Mouse (Mus musculus) limb, embryonic 13.5 days (tissue): ENCODE results near the gene Ccno. TPM values are rescaled to one million over a fixed set of nuclear protein-coding genes. Genes with fewer than 3 reads are reported as not detected.

Source experiments
- ATAC-seq: fragments of 200-750 bp; cut with Nextera tagmentation; 2 replicates; pipeline ENCODE4 v1.8.0; 2017; ENCODE audit warnings: low read depth, moderate number of reproducible peaks, moderate TSS enrichment; ENCODE audit not compliant: low FRiP score
- H3K27ac ChIP-seq: fragments of 300-500 bp; sonication (generic); 2 replicates; pipeline ENCODE4 v1.5.1; 2015; ENCODE audit warnings: inconsistent platforms, mild to moderate bottlenecking, moderate library complexity
- H3K27me3 ChIP-seq: fragments of 300-500 bp; sonication (generic); 2 replicates; pipeline ENCODE4 v1.6.1; 2015; ENCODE audit warnings: mild to moderate bottlenecking, inconsistent platforms
- H3K36me3 ChIP-seq: fragments of 300-500 bp; sonication (generic); 2 replicates; pipeline ENCODE4 v1.6.1; 2015; ENCODE audit warnings: inconsistent platforms, mild to moderate bottlenecking, moderate library complexity
- H3K4me1 ChIP-seq: fragments of 300-500 bp; sonication (generic); 2 replicates; pipeline ENCODE4 v1.6.1; 2015; ENCODE audit warnings: inconsistent platforms
- H3K4me2 ChIP-seq: fragments of 300-500 bp; sonication (generic); replicated peaks from 2 replicates; pipeline ENCODE4 v1.6.1; 2015; ENCODE audit warnings: inconsistent platforms, mild to moderate bottlenecking, moderate library complexity
- H3K4me3 ChIP-seq: fragments of 300-500 bp; sonication (generic); 2 replicates; pipeline ENCODE4 v1.5.1; 2015; ENCODE audit warnings: moderate library complexity, mild to moderate bottlenecking, inconsistent platforms
- H3K9ac ChIP-seq: fragments of 300-500 bp; sonication (generic); 2 replicates; pipeline ENCODE4 v1.6.1; 2015; ENCODE audit warnings: mild to moderate bottlenecking, inconsistent platforms
- H3K9me3 ChIP-seq: fragments of 300-500 bp; sonication (generic); 2 replicates; pipeline ENCODE4 v1.6.1; 2016; ENCODE audit warnings: inconsistent platforms
- WGBS: fragments of 180-500 bp; shearing (Covaris S2); methylation state at CpG from one replicate; pipeline ENCODE4 v1.1.7; 2015; 5-methylcytosine and 5-hydroxymethylcytosine counted together
- polyA plus RNA-seq: library from polyadenylated mRNA; unstranded; fragments of >200 nt; fragmentation: Nextera tagmentation; extraction: Ambion mirVana; gene quantifications from 2 replicates; pipeline ENCODE4 v1.2.1, GENCODE M21; 2015

The Ccno gene
- polyA plus RNA-seq, 1 experiment from 2014 or later = 0.23 TPM

GRCm38 (mm10) chr13:112987991-112988390 is 389 bp downstream of the Ccno start:
- WGBS = under 1% methylated on average over 38 of the region's 39 CpGs

GRCm38 (mm10) chr13:112988866-112989265 is 1.3 kb downstream of the Ccno start:
- H3K9me3 ChIP-seq = no peaks in the 10 kb centered on the region
- ATAC-seq = no peak
- peak overlapping the region; percentile 94 for H3K4me2 ChIP-seq
- peak overlapping the region; percentile 56 for H3K4me3 ChIP-seq
- H3K36me3 ChIP-seq = no peaks in the 10 kb centered on the region
- H3K4me1 ChIP-seq = peaks cover 53% of the 10 kb centered on the region
- H3K27me3 ChIP-seq = peaks cover 85% of the 10 kb centered on the region
- WGBS = under 1% methylated on average over 19 of the region's 19 CpGs
- H3K9ac ChIP-seq = no peak overlapping the region
- no peak overlapping the region for H3K27ac ChIP-seq

More at GRCm38 (mm10) chr13:112987991-112988390, 389 bp downstream of the Ccno start:
- peak overlapping the region; percentile 94 for H3K4me2 ChIP-seq
- H3K9me3 ChIP-seq = no peaks in the 10 kb centered on the region
- no peak overlapping the region for H3K27ac ChIP-seq
- no peaks in the 10 kb centered on the region for H3K36me3 ChIP-seq
- peak; percentile 37 for ATAC-seq
- H3K4me3 ChIP-seq = peak overlapping the region; percentile 56
- H3K27me3 ChIP-seq = peaks cover 76% of the 10 kb centered on the region
- peak overlapping the region; percentile 69 for H3K9ac ChIP-seq
- peaks cover 46% of the 10 kb centered on the region for H3K4me1 ChIP-seq

DNA sequence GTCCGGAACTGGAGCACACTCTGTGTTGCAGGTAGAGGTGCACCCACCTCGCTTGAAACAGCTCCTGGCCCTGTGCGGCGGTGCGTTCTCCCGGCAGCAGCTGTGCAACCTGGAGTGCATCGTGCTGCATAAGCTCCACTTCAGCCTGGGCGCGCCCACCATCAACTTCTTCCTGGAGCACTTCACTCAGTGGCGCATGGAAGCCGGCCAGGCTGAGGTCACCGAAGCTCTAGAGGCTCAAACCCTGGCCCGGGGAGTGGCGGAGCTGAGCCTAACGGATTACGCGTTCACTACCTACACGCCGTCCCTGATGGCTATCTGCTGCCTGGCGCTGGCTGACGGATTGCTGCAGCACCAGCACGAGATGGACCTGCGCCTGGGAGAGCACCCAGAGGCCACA is 1.9 kb downstream of the Ccno start:
- Histone ChIP-seq H3K27me3 (peaks cover 86% of the 10 kb centered on the region), H3K9ac (no peak overlapping the region), H3K4me1 (peaks cover 59% of the 10 kb centered on the region), H3K9me3 (no peaks in the 10 kb centered on the region), H3K36me3 (no peaks in the 10 kb centered on the region), H3K27ac (no peak overlapping the region), H3K4me3 (peak overlapping the region; percentile 56), H3K4me2 (peak overlapping the region; percentile 94)
- no peak for ATAC-seq
- 1% methylated on average over 23 of the region's 23 CpGs for WGBS

DNA sequence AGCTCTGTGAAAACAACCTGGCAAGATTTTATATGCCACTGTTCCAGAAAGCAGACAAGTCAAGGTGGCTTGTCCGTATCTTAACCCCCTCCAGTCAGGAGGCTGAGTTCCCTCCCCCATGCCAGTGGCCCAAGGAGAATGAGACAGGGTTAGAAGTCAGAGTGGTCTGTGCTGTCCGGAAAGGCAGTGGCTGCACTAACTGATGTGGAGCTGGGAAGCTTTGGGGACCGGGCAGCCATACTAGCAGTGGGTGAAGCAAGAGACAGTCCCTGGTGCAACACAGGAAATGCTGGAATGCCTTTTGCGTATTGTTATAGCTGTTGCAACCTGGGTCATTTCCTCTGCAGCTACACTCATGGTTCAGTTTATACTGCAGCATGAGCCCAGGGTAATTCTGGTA is 2.7 kb downstream of the Ccno start:
- Histone ChIP-seq H3K4me3 (no peak overlapping the region), H3K9ac (no peak overlapping the region), H3K27ac (no peak overlapping the region), H3K4me1 (peaks cover 59% of the 10 kb centered on the region), H3K4me2 (no peak overlapping the region), H3K27me3 (peaks cover 91% of the 10 kb centered on the region), H3K36me3 (no peaks in the 10 kb centered on the region), H3K9me3 (no peaks in the 10 kb centered on the region)
- WGBS = 13% methylated on average over 4 of the region's 4 CpGs
- no peak for ATAC-seq

GRCm38 (mm10) chr13:112993531-112994152 is 6.0 kb downstream of the Ccno start, which contains the start of gene Mcidas:
Gene Mcidas (plus strand): TSS chr13:112993845.
- no peaks in the 10 kb centered on the region for H3K36me3 ChIP-seq
- H3K27ac ChIP-seq = no peak within 1 kb of the TSS
- under 1% methylated on average over 63 of the region's 63 CpGs for WGBS
- ATAC-seq = no peak
- H3K9me3 ChIP-seq = no peaks in the 10 kb centered on the region
- peaks cover 40% of the 10 kb centered on the region for H3K4me1 ChIP-seq
- H3K9ac ChIP-seq = peak within 1 kb of the TSS; percentile 48
- peak within 1 kb of the TSS; percentile 46 for H3K4me3 ChIP-seq
- H3K4me2 ChIP-seq = peak within 1 kb of the TSS; percentile 78
- H3K27me3 ChIP-seq = peaks cover 95% of the 10 kb centered on the region

GRCm38 (mm10) chr13:112994191-112994590 is 6.6 kb downstream of the Ccno start:
- peaks cover 40% of the 10 kb centered on the region for H3K4me1 ChIP-seq
- H3K4me2 ChIP-seq = peak overlapping the region; percentile 78
- no peak overlapping the region for H3K27ac ChIP-seq
- peak overlapping the region; percentile 46 for H3K4me3 ChIP-seq
- peaks cover 95% of the 10 kb centered on the region for H3K27me3 ChIP-seq
- no peaks in the 10 kb centered on the region for H3K36me3 ChIP-seq
- 0 out of 2 replicates have a peak, but pooled peaks have one; percentile 26 for ATAC-seq
- H3K9me3 ChIP-seq = no peaks in the 10 kb centered on the region
- H3K9ac ChIP-seq = peak overlapping the region; percentile 48
- 2% methylated on average over 25 of the region's 25 CpGs for WGBS

DNA sequence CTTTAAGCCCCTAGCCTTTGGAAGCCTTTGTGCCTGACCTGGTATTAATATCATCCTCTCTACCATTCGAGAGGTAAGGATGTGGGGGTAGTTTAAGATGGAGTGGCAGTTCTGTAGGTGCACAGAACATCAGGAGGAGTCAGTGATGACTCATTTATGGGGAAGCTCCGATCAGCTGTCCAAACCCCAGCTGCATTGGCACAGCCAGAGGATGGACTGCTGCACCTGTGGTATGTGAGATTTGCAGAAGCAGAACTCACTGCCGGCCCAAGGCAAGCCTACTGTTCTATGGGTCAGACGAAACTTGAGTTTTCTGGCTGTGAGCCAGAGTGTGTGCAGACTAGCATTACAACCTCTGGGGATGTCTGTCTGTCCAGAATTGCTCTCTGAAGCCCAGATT is 8.8 kb downstream of the Ccno start:
- no peaks in the 10 kb centered on the region for H3K9me3 ChIP-seq
- no peaks in the 10 kb centered on the region for H3K36me3 ChIP-seq
- H3K27me3 ChIP-seq = peaks cover 93% of the 10 kb centered on the region
- 52% methylated on average over 4 of the region's 4 CpGs for WGBS
- H3K27ac ChIP-seq = no peak overlapping the region
- no peak overlapping the region for H3K4me3 ChIP-seq
- H3K4me2 ChIP-seq = no peak overlapping the region
- ATAC-seq = no peak
- no peak overlapping the region for H3K9ac ChIP-seq
- H3K4me1 ChIP-seq = peaks cover 28% of the 10 kb centered on the region

DNA sequence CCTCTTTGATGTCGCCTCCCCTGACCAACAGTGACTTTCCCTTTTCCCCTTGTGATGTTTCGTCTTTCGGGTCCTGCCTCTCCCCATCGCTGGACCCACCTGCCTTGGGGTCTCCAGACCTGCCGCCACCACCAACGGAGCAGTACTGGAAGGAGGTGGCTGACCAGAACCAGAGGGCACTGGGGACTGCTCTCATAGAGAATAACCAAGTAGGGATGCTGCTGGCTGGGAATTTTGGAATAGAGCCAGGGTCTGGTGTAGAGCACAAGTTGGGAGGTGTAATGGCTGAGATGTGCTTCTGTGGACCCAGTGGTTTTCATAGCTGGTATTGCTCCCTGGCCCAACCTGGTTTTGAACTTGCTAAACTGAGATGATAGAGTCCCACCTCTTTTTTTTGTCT is 9.8 kb downstream of the Ccno start:
- peaks cover 28% of the 10 kb centered on the region for H3K4me1 ChIP-seq

DNA sequence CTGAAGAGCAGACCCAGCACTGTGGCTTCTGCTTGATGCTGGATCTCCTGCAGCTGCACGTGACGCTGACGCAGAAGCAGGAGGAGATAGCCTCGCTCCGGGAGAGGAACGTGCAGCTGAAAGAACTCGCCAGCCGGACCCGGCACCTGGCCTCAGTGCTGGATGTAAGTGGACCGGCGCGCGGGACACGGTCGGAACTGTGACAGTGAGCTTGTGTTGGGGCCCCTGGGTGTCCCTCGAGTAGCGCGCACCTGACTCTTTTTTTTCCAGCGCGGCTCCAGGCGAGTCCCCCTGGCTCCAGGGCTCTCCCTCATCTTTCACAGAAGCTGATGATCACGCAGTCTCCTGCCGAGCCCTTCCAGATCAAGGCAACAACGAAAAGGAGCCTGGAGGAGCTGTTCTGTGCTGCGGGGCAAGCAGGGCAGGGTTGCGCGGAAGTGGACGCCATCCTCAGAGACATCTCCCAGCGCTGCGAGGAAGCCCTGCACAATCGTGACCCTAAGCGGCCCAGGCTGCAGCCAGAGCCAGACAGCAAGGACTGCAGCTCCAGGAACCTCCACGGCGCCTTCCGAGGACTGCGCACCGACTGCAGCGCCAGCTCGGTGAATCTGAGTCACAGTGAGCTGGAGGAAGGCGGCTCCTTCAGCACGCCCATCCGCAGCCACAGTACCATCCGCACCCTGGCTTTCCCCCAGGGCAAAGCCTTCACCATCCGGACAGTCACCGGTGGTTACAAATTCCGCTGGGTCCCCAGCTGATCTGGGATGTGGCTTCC is 11.0 kb downstream of the Ccno start:
- no peak overlapping the region for H3K27ac ChIP-seq
- H3K9ac ChIP-seq = peak overlapping the region; percentile 67
- H3K27me3 ChIP-seq = peaks cover 75% of the 10 kb centered on the region
- no peaks in the 10 kb centered on the region for H3K36me3 ChIP-seq
- peak; percentile 42; the same call in 1 of the 2 replicates for ATAC-seq
- under 1% methylated on average over 46 of the region's 46 CpGs for WGBS
- H3K4me3 ChIP-seq = peak overlapping the region; percentile 49
- H3K4me1 ChIP-seq = peaks cover 24% of the 10 kb centered on the region
- no peaks in the 10 kb centered on the region for H3K9me3 ChIP-seq
- peak overlapping the region; percentile 95 for H3K4me2 ChIP-seq

More for the DNA sequence above, 9.8 kb downstream of the Ccno start:
- ATAC-seq = no peak
- Histone ChIP-seq H3K4me2 (no peak overlapping the region), H3K9ac (no peak overlapping the region), H3K36me3 (no peaks in the 10 kb centered on the region), H3K27me3 (peaks cover 86% of the 10 kb centered on the region), H3K27ac (no peak overlapping the region), H3K9me3 (no peaks in the 10 kb centered on the region), H3K4me3 (no peak overlapping the region)
- 69% methylated on average over 6 of the region's 6 CpGs for WGBS

DNA sequence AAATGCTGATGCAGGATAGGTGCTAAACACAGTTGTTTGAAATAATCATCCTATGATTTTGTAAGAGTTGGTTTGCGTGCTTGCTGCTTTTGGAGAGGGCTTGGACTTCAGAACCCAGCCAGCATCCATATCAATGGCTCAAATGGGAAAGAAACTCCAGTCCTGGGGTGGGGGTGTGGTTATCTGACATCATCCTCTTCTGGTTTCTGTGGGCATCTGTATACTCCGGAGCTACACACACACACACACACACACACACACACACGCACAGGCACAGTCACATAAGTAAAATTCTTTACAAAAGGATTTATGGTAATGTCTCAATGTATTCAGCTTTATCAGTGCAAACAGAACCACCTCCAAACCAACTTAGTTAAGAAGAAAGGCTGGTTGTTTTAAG is 12.5 kb downstream of the Ccno start:
- Histone ChIP-seq H3K4me2 (no peak overlapping the region), H3K36me3 (no peaks in the 10 kb centered on the region), H3K27me3 (peaks cover 60% of the 10 kb centered on the region), H3K4me3 (no peak overlapping the region), H3K27ac (no peak overlapping the region), H3K9me3 (no peaks in the 10 kb centered on the region), H3K4me1 (peaks cover 15% of the 10 kb centered on the region), H3K9ac (no peak overlapping the region)
- 75% methylated on average over 3 of the region's 3 CpGs for WGBS
- no peak for ATAC-seq

DNA sequence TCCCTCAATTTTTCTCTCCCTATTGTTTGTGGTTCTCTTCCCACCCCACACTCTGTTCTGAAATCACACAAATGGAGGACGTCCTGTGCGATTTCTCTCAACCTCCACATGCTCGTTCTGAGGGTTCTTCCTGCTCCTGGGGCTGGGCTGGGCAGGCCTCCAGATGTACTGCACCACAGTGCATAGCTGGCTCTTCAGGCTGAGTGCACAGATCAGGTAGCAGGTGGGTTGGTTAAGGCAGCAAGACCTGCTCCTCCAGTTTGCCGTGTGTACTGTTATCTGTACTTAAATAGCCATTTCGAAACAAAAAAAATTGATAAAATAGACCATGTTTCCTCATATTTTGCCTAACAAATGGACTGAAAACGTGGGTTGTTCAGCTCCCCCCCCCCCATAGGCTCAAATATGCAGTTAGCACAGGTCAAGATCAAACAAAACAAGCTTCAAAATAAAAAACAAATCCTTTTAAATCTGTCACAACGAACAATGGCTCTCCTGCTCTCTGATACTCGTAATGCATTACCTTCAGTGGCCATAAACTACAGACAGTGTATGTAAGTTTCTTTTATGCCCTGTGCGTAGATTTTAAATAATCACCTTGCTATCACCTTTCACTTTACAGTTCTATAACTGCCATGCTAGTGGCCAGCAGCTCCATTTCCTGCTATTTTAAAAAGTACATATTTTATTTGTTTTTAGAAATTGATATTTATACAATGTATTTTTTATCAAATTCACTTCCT is 13.1 kb downstream of the Ccno start:
- H3K9ac ChIP-seq = no peak overlapping the region
- no peak overlapping the region for H3K27ac ChIP-seq
- H3K4me3 ChIP-seq = no peak overlapping the region
- no peaks in the 10 kb centered on the region for H3K9me3 ChIP-seq
- no peak for ATAC-seq
- H3K36me3 ChIP-seq = no peaks in the 10 kb centered on the region
- H3K4me1 ChIP-seq = peaks cover 15% of the 10 kb centered on the region
- no peak overlapping the region for H3K4me2 ChIP-seq
- 63% methylated on average over 9 of the region's 9 CpGs for WGBS
- peaks cover 54% of the 10 kb centered on the region for H3K27me3 ChIP-seq

DNA sequence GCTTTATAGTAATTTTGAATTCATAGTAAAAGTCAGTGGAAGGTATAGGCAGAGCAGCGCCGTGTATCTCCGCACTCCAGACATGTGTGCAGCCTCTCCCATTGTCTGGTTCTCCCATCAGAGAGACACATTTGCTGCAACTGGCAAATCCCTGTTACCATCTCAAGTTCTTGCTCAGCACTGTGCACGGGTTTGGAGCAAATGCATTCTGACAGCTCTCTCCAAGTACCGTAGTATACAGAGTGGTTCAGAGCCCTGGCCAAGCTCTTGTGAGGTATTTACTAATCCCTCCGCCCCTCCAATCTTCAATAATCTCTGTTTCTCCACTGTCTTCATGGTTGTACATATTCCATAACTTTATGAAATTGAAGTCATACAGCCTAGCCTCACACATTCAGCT is 25.1 kb downstream of the Ccno start:
- Histone ChIP-seq H3K9ac (no peak overlapping the region), H3K4me3 (no peak overlapping the region), H3K27me3 (no peaks in the 10 kb centered on the region), H3K27ac (no peak overlapping the region), H3K4me2 (peak overlapping the region; percentile 53; the same call in 1 of the 2 replicates), H3K36me3 (no peaks in the 10 kb centered on the region), H3K4me1 (no peaks in the 10 kb centered on the region), H3K9me3 (no peaks in the 10 kb centered on the region)
- WGBS = 76% methylated on average over 6 of the region's 6 CpGs
- ATAC-seq = no peak
